Mouse (Mus musculus) embryonic facial prominence, embryonic 14.5 days (tissue): ENCODE measurements at regions not wholly inside any gene's neighbourhood (a gene's known extent, or its start where the extent isn't known, plus 50 kb on each side); places are given as distances from the start of the nearest gene placed in this dataset.
A peak's percentile ranks its signal among the peaks of the same experiment; 100 is the strongest.
"Not testable (repeated sequence)": the region's sequence is repeated elsewhere in the genome, so short reads cannot be mapped to it uniquely, and the experiment has no call there.

Experiments
- ATAC-seq: fragments of 200-750 bp; cut with Nextera tagmentation; 2 replicates; pipeline ENCODE4 v1.8.0; 2017; ENCODE audit warnings: low read depth, moderate number of reproducible peaks, moderate TSS enrichment
- DNase-seq: peaks from one replicate; pipeline ENCODE4 v3.0.0-alpha.2; 2015; ENCODE audit warnings: low spot score
- H3K27ac ChIP-seq: fragments of 300-500 bp; sonication (generic); replicated peaks from 2 replicates; pipeline ENCODE4 v1.5.1; 2014; ENCODE audit warnings: low read depth, mild to moderate bottlenecking, low read length, moderate library complexity
- H3K27me3 ChIP-seq: fragments of 300-500 bp; sonication (generic); replicated peaks from 2 replicates; pipeline ENCODE4 v1.6.1; 2014; ENCODE audit warnings: low read length; ENCODE audit not compliant: control insufficient read depth, insufficient read depth
- H3K36me3 ChIP-seq: fragments of 300-500 bp; sonication (generic); 2 replicates; pipeline ENCODE4 v1.6.1; 2014; ENCODE audit warnings: low read length, mixed read lengths; ENCODE audit not compliant: control insufficient read depth, insufficient read depth
- H3K4me1 ChIP-seq: fragments of 300-500 bp; sonication (generic); 2 replicates; pipeline ENCODE4 v1.6.1; 2014; ENCODE audit warnings: antibody characterized with exemption, low read length; ENCODE audit not compliant: control insufficient read depth, insufficient read depth
- H3K4me2 ChIP-seq: fragments of 300-500 bp; sonication (generic); 2 replicates; pipeline ENCODE4 v1.6.1; 2014; ENCODE audit warnings: low read depth, mild to moderate bottlenecking, low read length, moderate library complexity, mixed read lengths
- H3K4me3 ChIP-seq: fragments of 300-500 bp; sonication (generic); 2 replicates; pipeline ENCODE4 v1.5.1; 2014; ENCODE audit warnings: low read depth, mild to moderate bottlenecking, low read length
- H3K9ac ChIP-seq: fragments of 300-500 bp; sonication (generic); 2 replicates; pipeline ENCODE4 v1.6.1; 2014; ENCODE audit warnings: low read depth, mild to moderate bottlenecking, low read length, moderate library complexity, mixed read lengths
- H3K9me3 ChIP-seq: fragments of 300-500 bp; sonication (generic); 2 replicates; pipeline ENCODE4 v1.6.1; 2016; ENCODE audit warnings: low read length; ENCODE audit not compliant: control insufficient read depth
- WGBS: fragments of 180-500 bp; shearing (Covaris S2); extraction: QIAGEN DNeasy Blood & Tissue Kit; methylation state at CpG from one replicate; pipeline ENCODE4 v1.1.7; 2014; 5-methylcytosine and 5-hydroxymethylcytosine counted together

GRCm38 (mm10) chr9:23692768-23693441, 404.9 kb upstream of the Npsr1 start:
- ATAC-seq, result no peak
- H3K36me3 ChIP-seq, result no peaks in the 10 kb centered on the region
- no peaks in the 10 kb centered on the region for H3K4me1 ChIP-seq
- no peak overlapping the region for H3K27ac ChIP-seq
- H3K9me3 ChIP-seq, result no peaks in the 10 kb centered on the region
- no peak overlapping the region for H3K4me2 ChIP-seq
- H3K4me3 ChIP-seq, result no peak overlapping the region
- no peak for DNase-seq
- no peak overlapping the region for H3K9ac ChIP-seq
- H3K27me3 ChIP-seq, result no peaks in the 10 kb centered on the region
- 54% methylated on average over 8 of the region's 8 CpGs for WGBS

GRCm38 (mm10) chr9:23693442-23693829, 404.4 kb upstream of the Npsr1 start:
- Histone ChIP-seq H3K4me3 (no peak overlapping the region), H3K36me3 (no peaks in the 10 kb centered on the region), H3K9ac (no peak overlapping the region), H3K4me1 (no peaks in the 10 kb centered on the region), H3K9me3 (no peaks in the 10 kb centered on the region), H3K4me2 (no peak overlapping the region), H3K27me3 (no peaks in the 10 kb centered on the region), H3K27ac (no peak overlapping the region)
- 83% methylated on average over 1 of the region's 1 CpGs for WGBS
- no peak for DNase-seq
- ATAC-seq, result no peak

GRCm38 (mm10) chr9:23694481-23694880, 403.3 kb upstream of the Npsr1 start:
- ATAC-seq, result no peak
- no peak overlapping the region for H3K27ac ChIP-seq
- H3K36me3 ChIP-seq, result no peaks in the 10 kb centered on the region
- no peak overlapping the region for H3K9ac ChIP-seq
- no peaks in the 10 kb centered on the region for H3K4me1 ChIP-seq
- H3K4me2 ChIP-seq, result no peak overlapping the region
- no peak for DNase-seq
- H3K9me3 ChIP-seq, result no peaks in the 10 kb centered on the region
- no peak overlapping the region for H3K4me3 ChIP-seq
- no peaks in the 10 kb centered on the region for H3K27me3 ChIP-seq
- WGBS, result 90% methylated on average over 2 of the region's 2 CpGs

GRCm38 (mm10) chr9:23700567-23700966, 397.2 kb upstream of the Npsr1 start:
- Histone ChIP-seq H3K36me3 (no peaks in the 10 kb centered on the region), H3K27me3 (no peaks in the 10 kb centered on the region), H3K9ac (no peak overlapping the region), H3K9me3 (no peaks in the 10 kb centered on the region), H3K4me1 (no peaks in the 10 kb centered on the region), H3K4me3 (no peak overlapping the region), H3K27ac (no peak overlapping the region), H3K4me2 (no peak overlapping the region)
- DNase-seq (no peak), ATAC-seq (no peak)
- WGBS, result 93% methylated on average over 1 of the region's 1 CpGs

DNA sequence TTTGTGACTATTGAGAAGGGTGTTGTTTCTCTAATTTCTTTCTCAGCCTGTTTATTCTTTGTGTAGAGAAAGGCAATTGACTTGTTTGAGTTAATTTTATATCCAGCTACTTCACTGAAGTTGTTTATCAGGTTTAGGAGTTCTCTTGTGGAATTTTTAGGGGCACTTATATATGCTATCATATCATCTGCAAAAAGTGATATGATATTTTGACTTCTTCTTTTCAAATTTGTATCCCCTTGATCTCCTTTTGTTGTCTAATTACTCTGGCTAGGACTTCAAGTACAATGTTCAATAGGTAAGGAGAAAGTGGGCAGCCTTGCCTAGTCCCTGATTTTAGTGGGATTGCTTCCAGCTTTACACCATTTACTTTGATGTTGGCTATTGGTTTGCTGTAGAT, 380.2 kb upstream of the Npsr1 start:
- H3K36me3 ChIP-seq, H3K27me3 ChIP-seq, H3K4me3 ChIP-seq, H3K27ac ChIP-seq, ATAC-seq, H3K9ac ChIP-seq, H3K4me2 ChIP-seq, H3K4me1 ChIP-seq, H3K9me3 ChIP-seq: not testable (repeated sequence)
- peak; percentile 68 for DNase-seq

- H3K4me1 ChIP-seq, result no peaks in the 10 kb centered on the region
- no peaks in the 10 kb centered on the region for H3K9me3 ChIP-seq
- H3K4me3 ChIP-seq, result no peak overlapping the region
- no peak for ATAC-seq
- H3K9ac ChIP-seq, result no peak overlapping the region
- H3K27ac ChIP-seq, result no peak overlapping the region
- H3K36me3 ChIP-seq, result no peaks in the 10 kb centered on the region
- no peak overlapping the region for H3K4me2 ChIP-seq
- H3K27me3 ChIP-seq, result no peaks in the 10 kb centered on the region
- 75% methylated on average over 4 of the region's 4 CpGs for WGBS
- DNase-seq, result peak; percentile 13
Measured at GRCm38 (mm10) chr9:23728816-23729215, 369.0 kb upstream of the Npsr1 start.

DNA sequence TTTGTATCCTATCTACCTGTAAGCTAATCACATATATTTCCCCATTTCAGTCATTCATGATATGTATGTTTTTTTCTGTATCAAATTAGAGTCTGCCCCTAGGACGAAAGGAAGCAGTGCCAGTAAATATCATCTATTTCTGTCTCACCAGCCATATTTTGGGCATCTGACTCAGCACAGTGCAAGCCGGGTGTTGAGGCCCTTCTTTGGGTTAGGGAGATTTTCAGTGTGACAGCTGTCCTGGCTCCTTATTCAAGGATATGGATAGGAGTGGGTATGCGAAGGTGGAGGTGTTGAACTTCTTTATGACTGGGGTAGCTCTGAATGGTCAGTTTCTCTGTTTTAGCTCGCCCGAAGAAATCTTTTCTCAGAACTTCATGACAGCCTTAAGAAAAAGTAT, 345.3 kb upstream of the Npsr1 start:
- H3K27me3 ChIP-seq, result no peaks in the 10 kb centered on the region
- H3K36me3 ChIP-seq, result no peaks in the 10 kb centered on the region
- no peaks in the 10 kb centered on the region for H3K4me1 ChIP-seq
- H3K9me3 ChIP-seq, result no peaks in the 10 kb centered on the region
- ATAC-seq, result no peak
- no peak overlapping the region for H3K27ac ChIP-seq
- H3K4me2 ChIP-seq, result no peak overlapping the region
- no peak for DNase-seq
- 92% methylated on average over 5 of the region's 5 CpGs for WGBS
- no peak overlapping the region for H3K9ac ChIP-seq
- no peak overlapping the region for H3K4me3 ChIP-seq

GRCm38 (mm10) chr9:23786660-23787059, 311.1 kb upstream of the Npsr1 start:
- WGBS, result 23% methylated on average over 4 of the region's 4 CpGs
- no peaks in the 10 kb centered on the region for H3K36me3 ChIP-seq
- no peak overlapping the region for H3K27ac ChIP-seq
- DNase-seq, result peak; percentile 29
- H3K9me3 ChIP-seq, result no peaks in the 10 kb centered on the region
- no peaks in the 10 kb centered on the region for H3K27me3 ChIP-seq
- no peak overlapping the region for H3K9ac ChIP-seq
- no peak overlapping the region for H3K4me2 ChIP-seq
- no peak for ATAC-seq
- no peak overlapping the region for H3K4me3 ChIP-seq
- no peaks in the 10 kb centered on the region for H3K4me1 ChIP-seq
